Mouse (Mus musculus): ENCODE measurements at regions not wholly inside any gene's neighbourhood (a gene's known extent, or its start where the extent isn't known, plus 50 kb on each side); places are given as distances from the start of the nearest gene placed in this dataset.
"Not testable (repeated sequence)": the region's sequence is repeated elsewhere in the genome, so short reads cannot be mapped to it uniquely, and the experiment has no call there.

- not testable (repeated sequence) for TF ChIP-seq CTCF (IDR thresholded peaks at IDR 0.05; ENCODE audit: control insufficient read depth, insufficient read depth, insufficient replicate concordance, low read depth, low read length); POLR2A (IDR thresholded peaks at IDR 0.05; ENCODE audit: control insufficient read depth, low read depth, low read length)
Observed at GRCm38 (mm10) chr5:129292821-129293220, 196.3 kb downstream of the Adgrd1 start.

All from testis, adult 2 months (tissue).